Mouse (Mus musculus) lung, postnatal 0 days (tissue): ENCODE measurements around the gene Ifitm2. TPM values are rescaled to one million over a fixed set of nuclear protein-coding genes. Genes with fewer than 3 reads are reported as not detected.
"Not testable (repeated sequence)": the region's sequence is repeated elsewhere in the genome, so short reads cannot be mapped to it uniquely, and the experiment has no call there.

Source experiments
- ATAC-seq: fragments of 200-750 bp; cut with Nextera tagmentation; 2 replicates; pipeline ENCODE4 v1.8.0; 2017; ENCODE audit warnings: moderate library complexity
- DNase-seq: peaks from one replicate; pipeline ENCODE4 v3.0.0-alpha.2; 2016; ENCODE audit warnings: low spot score
- H3K27ac ChIP-seq: fragments of 300-500 bp; sonication (generic); 2 replicates; pipeline ENCODE4 v1.5.1; 2014; ENCODE audit warnings: antibody characterized with exemption, mild to moderate bottlenecking, low read length, mixed read lengths
- H3K27me3 ChIP-seq: fragments of 300-500 bp; sonication (generic); replicated peaks from 2 replicates; pipeline ENCODE4 v1.6.1; 2014; ENCODE audit warnings: low read length, mixed read lengths; ENCODE audit not compliant: insufficient read depth
- H3K36me3 ChIP-seq: fragments of 300-500 bp; sonication (generic); 2 replicates; pipeline ENCODE4 v1.6.1; 2014; ENCODE audit warnings: low read length, mixed read lengths; ENCODE audit not compliant: insufficient read depth
- H3K4me1 ChIP-seq: fragments of 300-500 bp; sonication (generic); 2 replicates; pipeline ENCODE4 v1.6.1; 2014; ENCODE audit warnings: antibody characterized with exemption, low read depth, low read length, mixed read lengths; ENCODE audit not compliant: insufficient read depth
- H3K4me2 ChIP-seq: fragments of 300-500 bp; sonication (generic); replicated peaks from 2 replicates; pipeline ENCODE4 v1.6.1; 2014; ENCODE audit warnings: low read depth, mild to moderate bottlenecking, low read length, moderate library complexity, mixed read lengths
- H3K4me3 ChIP-seq: fragments of 300-500 bp; sonication (generic); 2 replicates; pipeline ENCODE4 v1.5.1; 2014; ENCODE audit warnings: low read depth, low read length
- H3K9ac ChIP-seq: fragments of 300-500 bp; sonication (generic); replicated peaks from 2 replicates; pipeline ENCODE4 v1.6.1; 2014; ENCODE audit warnings: low read depth, mild to moderate bottlenecking
- H3K9me3 ChIP-seq: fragments of 300-500 bp; sonication (generic); 2 replicates; pipeline ENCODE4 v1.6.1; 2016; ENCODE audit warnings: low read length, mixed read lengths
- CTCF ChIP-seq: IDR thresholded peaks from 2 replicates; pipeline ENCODE4 v1.5.1; 2016; ENCODE audit warnings: antibody characterized with exemption, mild to moderate bottlenecking
- EP300 ChIP-seq: IDR thresholded peaks from 2 replicates; pipeline ENCODE4 v1.6.1; 2016; ENCODE audit warnings: antibody characterized with exemption, mild to moderate bottlenecking, control low read depth
- WGBS: fragments of 180-500 bp; shearing (Covaris S2); extraction: QIAGEN DNeasy Blood & Tissue Kit; methylation state at CpG from one replicate; pipeline ENCODE4 v1.1.7; 2014; 5-methylcytosine and 5-hydroxymethylcytosine counted together
- polyA plus RNA-seq: library from polyadenylated mRNA; unstranded; fragments of >200 nt; fragmentation: Nextera tagmentation; extraction: Ambion mirVana; gene quantifications from 2 replicates; pipeline ENCODE4 v1.2.1, GENCODE M21; 2015

Gene Ifitm2
- polyA plus RNA-seq, 1 experiment from 2014 or later: 1,710 TPM

GRCm38 (mm10) chr7:140970931-140971330 is 15.1 kb upstream of the Ifitm2 start:
- no peaks in the 10 kb centered on the region for H3K27me3 ChIP-seq
- H3K9me3 ChIP-seq: no peaks in the 10 kb centered on the region
- DNase-seq (no peak), ATAC-seq (no peak)
- peak overlapping the region; percentile 84 for H3K27ac ChIP-seq
- TF ChIP-seq EP300 (no peak), CTCF (no peak)
- H3K4me1 ChIP-seq: peaks cover 5% of the 10 kb centered on the region; the same call in 1 of the 2 replicates
- no peak overlapping the region for H3K4me3 ChIP-seq
- no peak overlapping the region for H3K9ac ChIP-seq
- H3K36me3 ChIP-seq: no peaks in the 10 kb centered on the region
- no peak overlapping the region for H3K4me2 ChIP-seq
- 36% methylated on average over 7 of the region's 7 CpGs for WGBS

GRCm38 (mm10) chr7:140968710-140969109 is 12.9 kb upstream of the Ifitm2 start:
- H3K4me1 ChIP-seq, H3K36me3 ChIP-seq, DNase-seq, H3K27me3 ChIP-seq, H3K27ac ChIP-seq, ATAC-seq, H3K9me3 ChIP-seq: not testable (repeated sequence)
- H3K4me2 ChIP-seq: peak overlapping the region; percentile 43
- WGBS: 36% methylated on average over 3 of the region's 3 CpGs
- peak overlapping the region; percentile 26 for H3K4me3 ChIP-seq
- H3K9ac ChIP-seq: peak overlapping the region; percentile 29; the same call in 1 of the 2 replicates

GRCm38 (mm10) chr7:140967862-140968591 is 12.2 kb upstream of the Ifitm2 start:
- Histone ChIP-seq H3K27me3 (no peaks in the 10 kb centered on the region), H3K4me1 (peaks cover 5% of the 10 kb centered on the region; the same call in 1 of the 2 replicates), H3K27ac (peak overlapping the region; percentile 67), H3K9me3 (no peaks in the 10 kb centered on the region), H3K36me3 (no peaks in the 10 kb centered on the region), H3K9ac (peak overlapping the region; percentile 8; the same call in 1 of the 2 replicates), H3K4me3 (peak overlapping the region; percentile 26), H3K4me2 (peak overlapping the region; percentile 43)
- peak; percentile 76 for ATAC-seq
- WGBS: 14% methylated on average over 14 of the region's 14 CpGs
- TF ChIP-seq CTCF: peak; percentile 37
- TF ChIP-seq EP300: no peak
- DNase-seq: peak; percentile 87

GRCm38 (mm10) chr7:140966921-140967320 is 11.1 kb upstream of the Ifitm2 start, which contains the start of gene Ifitm1:
Ifitm1 (plus strand) TSS chr7:140967221.
- WGBS: 88% methylated on average over 4 of the region's 4 CpGs
- ATAC-seq (no peak), DNase-seq (no peak)
- Histone ChIP-seq H3K9me3 (no peaks in the 10 kb centered on the region), H3K4me3 (peak within 1 kb of the TSS; percentile 26), H3K36me3 (no peaks in the 10 kb centered on the region), H3K27me3 (no peaks in the 10 kb centered on the region), H3K4me2 (peak within 1 kb of the TSS; percentile 43; the same call in 1 of the 2 replicates), H3K9ac (no peak within 1 kb of the TSS), H3K4me1 (peaks cover 5% of the 10 kb centered on the region; the same call in 1 of the 2 replicates), H3K27ac (0 out of 2 replicates have a peak within 1 kb of the TSS, but pooled peaks have one; percentile 22)
- TF ChIP-seq EP300: no peak
- no peak for TF ChIP-seq CTCF

GRCm38 (mm10) chr7:140962733-140963132 is 6.9 kb upstream of the Ifitm2 start:
- DNase-seq (no peak), ATAC-seq (no peak)
- H3K36me3 ChIP-seq: no peaks in the 10 kb centered on the region
- H3K4me3 ChIP-seq: no peak overlapping the region
- H3K4me1 ChIP-seq: no peaks in the 10 kb centered on the region
- H3K27ac ChIP-seq: no peak overlapping the region
- H3K4me2 ChIP-seq: no peak overlapping the region
- H3K9me3 ChIP-seq: no peaks in the 10 kb centered on the region
- TF ChIP-seq EP300 (no peak), CTCF (no peak)
- no peak overlapping the region for H3K9ac ChIP-seq
- 82% methylated on average over 2 of the region's 2 CpGs for WGBS
- H3K27me3 ChIP-seq: no peaks in the 10 kb centered on the region

GRCm38 (mm10) chr7:140961416-140961815 is 5.6 kb upstream of the Ifitm2 start:
- 80% methylated on average over 2 of the region's 2 CpGs for WGBS
- no peak overlapping the region for H3K27ac ChIP-seq
- DNase-seq: no peak
- no peak overlapping the region for H3K9ac ChIP-seq
- no peak overlapping the region for H3K4me3 ChIP-seq
- no peaks in the 10 kb centered on the region for H3K4me1 ChIP-seq
- no peaks in the 10 kb centered on the region for H3K27me3 ChIP-seq
- ATAC-seq: no peak
- no peaks in the 10 kb centered on the region for H3K9me3 ChIP-seq
- H3K36me3 ChIP-seq: no peaks in the 10 kb centered on the region
- no peak overlapping the region for H3K4me2 ChIP-seq
- TF ChIP-seq CTCF (no peak), EP300 (no peak)
